8 mouse cellular contexts compared by ENCODE assay signal in genomic region chr10:95322076-95323070, GRCm38 (mm10). TPM values are rescaled to one million over a fixed set of nuclear protein-coding genes. Genes with fewer than 3 reads are reported as not detected.
A peak's percentile ranks its signal among the peaks of the same experiment; 100 is the strongest.
DNase-seq lines count a peak whose midpoint lies in the region; ATAC-seq and TF ChIP-seq lines count a peak whose summit lies in the region.

No protein-coding gene starts in this region.

- H3K4me3 ChIP-seq in left cerebral cortex, adult 2 months: peak overlapping the region; percentile 90
- peak overlapping the region; percentile 50 for H3K4me3 ChIP-seq in hindbrain, postnatal 0 days (ENCODE audit: low read length)
- H3K4me3 ChIP-seq in liver, embryonic 11.5 days (ENCODE audit: low read depth, low read length): peak overlapping the region; percentile 74; the same call in 1 of the 2 replicates
- H3K4me3 ChIP-seq in midbrain, postnatal 0 days (ENCODE audit: low read depth, low read length): no peak overlapping the region

- peak overlapping the region; percentile 69 for H3K4me2 ChIP-seq in hindbrain, postnatal 0 days (ENCODE audit: low read depth, low read length)
- peak overlapping the region; percentile 76 for H3K4me2 ChIP-seq in liver, embryonic 11.5 days
- peak overlapping the region; percentile 71 for H3K4me2 ChIP-seq in midbrain, postnatal 0 days (ENCODE audit: low read depth, low read length, poor library complexity, severe bottlenecking)

- no peaks in the 10 kb centered on the region for H3K36me3 ChIP-seq in hindbrain, postnatal 0 days (ENCODE audit: insufficient read depth, low read length)
- H3K36me3 ChIP-seq in liver, embryonic 11.5 days (ENCODE audit: control insufficient read depth, insufficient read depth, low read length): no peaks in the 10 kb centered on the region
- no peaks in the 10 kb centered on the region for H3K36me3 ChIP-seq in midbrain, postnatal 0 days (ENCODE audit: insufficient read depth, low read length)

- H3K4me1 ChIP-seq in hindbrain, postnatal 0 days (ENCODE audit: insufficient read depth, low read length): peaks cover 12% of the 10 kb centered on the region
- H3K4me1 ChIP-seq in liver, embryonic 11.5 days (replicated peaks; ENCODE audit: control insufficient read depth, insufficient read depth, low read length): peaks cover 12% of the 10 kb centered on the region
- H3K4me1 ChIP-seq in midbrain, postnatal 0 days (ENCODE audit: insufficient read depth, low read length): peaks cover 6% of the 10 kb centered on the region

- H3K9me3 ChIP-seq in hindbrain, postnatal 0 days (ENCODE audit: low read length): no peaks in the 10 kb centered on the region
- H3K9me3 ChIP-seq in liver, embryonic 11.5 days (ENCODE audit: control insufficient read depth, low read length): no peaks in the 10 kb centered on the region
- no peaks in the 10 kb centered on the region for H3K9me3 ChIP-seq in midbrain, postnatal 0 days (ENCODE audit: low read length)

- peak overlapping the region; percentile 98 for H3K27ac ChIP-seq in left cerebral cortex, adult 2 months
- H3K27ac ChIP-seq in hindbrain, postnatal 0 days: peak overlapping the region; percentile 93; the same call in 1 of the 2 replicates
- no peak overlapping the region for H3K27ac ChIP-seq in liver, embryonic 11.5 days (ENCODE audit: low read depth, low read length)
- H3K27ac ChIP-seq in midbrain, postnatal 0 days (ENCODE audit: low read depth, low read length): peak overlapping the region; percentile 90

- ATAC-seq in hindbrain, postnatal 0 days: peak; percentile 48
- no peak for ATAC-seq in liver, embryonic 11.5 days (replicated peaks; ENCODE audit: low FRiP score)
- no peak for ATAC-seq in midbrain, postnatal 0 days (ENCODE audit: low FRiP score)

- DNase-seq in left cerebral cortex, adult 2 months (ENCODE audit: extremely low spot score in 1 of 2, low spot score in 2 of 2): no peak
- DNase-seq in left cerebral cortex, adult 11 months (ENCODE audit: low spot score): no peak
- DNase-seq in cerebellum, adult 11-12 months: peak; percentile 97
- DNase-seq in gastrocnemius, postnatal 14 days: peak; percentile 83
- DNase-seq in hindbrain, postnatal 0 days (ENCODE audit: low spot score): peak; percentile 81
- DNase-seq in liver, embryonic 11.5 days (ENCODE audit: low spot score): no peak
- peak; percentile 82 for DNase-seq in midbrain, postnatal 0 days (ENCODE audit: low spot score)
- no peak for DNase-seq in embryo, embryonic 10 days (ENCODE audit: low spot score)

- peak overlapping the region; percentile 62 for H3K9ac ChIP-seq in hindbrain, postnatal 0 days (replicated peaks; ENCODE audit: low read length)
- H3K9ac ChIP-seq in liver, embryonic 11.5 days (ENCODE audit: low read depth, low read length): no peak overlapping the region
- H3K9ac ChIP-seq in midbrain, postnatal 0 days (replicated peaks; ENCODE audit: low read length, poor library complexity, severe bottlenecking): no peak overlapping the region

- no peaks in the 10 kb centered on the region for H3K27me3 ChIP-seq in hindbrain, postnatal 0 days (ENCODE audit: insufficient read depth, low read length)
- no peaks in the 10 kb centered on the region for H3K27me3 ChIP-seq in liver, embryonic 11.5 days (replicated peaks; ENCODE audit: control insufficient read depth, insufficient read depth, low read length)
- H3K27me3 ChIP-seq in midbrain, postnatal 0 days (ENCODE audit: insufficient read depth, low read length): no peaks in the 10 kb centered on the region

- WGBS in hindbrain, postnatal 0 days: 48% methylated on average over 20 of the region's 20 CpGs
- 56% methylated on average over 20 of the region's 20 CpGs for WGBS in liver, embryonic 11.5 days
- 60% methylated on average over 20 of the region's 20 CpGs for WGBS in midbrain, postnatal 0 days

- intact Hi-C loops in left cerebral cortex, adult 2 months (cut with DNase I): loop anchor here (1.0 to 5.0 kb wide), 4 partner anchors 58 to 330 kb away; no protein-coding TSS in a partner anchor
- intact Hi-C loops in gastrocnemius, postnatal 14 days (cut with DNase I; ENCODE audit: low total_unique reads): loop anchor here (5.0 kb wide), 1 partner anchor 325 kb away; no protein-coding TSS in a partner anchor

- no peak for TF ChIP-seq CTCF in left cerebral cortex, adult 2 months (IDR thresholded peaks at IDR 0.05)
- TF ChIP-seq CTCF in hindbrain, postnatal 0 days (IDR thresholded peaks at IDR 0.05; ENCODE audit: low read depth): no peak
- TF ChIP-seq CTCF in midbrain, postnatal 0 days (IDR thresholded peaks at IDR 0.05): no peak

RNA-seq across cellular contexts. Expression of gene Cradd, which starts 1.6 kb away (rescaled TPM):
- total RNA-seq in left cerebral cortex, adult 2 months (2021): 1 to 10 TPM; 5.6 to 5.9 TPM
- total RNA-seq in gastrocnemius, postnatal 14 days (2021): 10 to 100 TPM; 10.5 to 12.0 TPM
- total RNA-seq in hindbrain, postnatal 0 days (2014; rRNA removed): 13.1 and 15.5 TPM in 2 replicates
- 8.5 and 8.9 TPM in 2 replicates for polyA plus RNA-seq in hindbrain, postnatal 0 days (2015; fragmentation: Nextera tagmentation; extraction: Ambion mirVana)
- 10.1 and 10.5 TPM in 2 replicates for polyA plus RNA-seq in liver, embryonic 11.5 days (2014; fragmentation: Nextera tagmentation; extraction: Ambion mirVana)
- total RNA-seq in midbrain, postnatal 0 days (2014; rRNA removed): 8.2 and 10.3 TPM in 2 replicates
- polyA plus RNA-seq in midbrain, postnatal 0 days (2015; fragmentation: Nextera tagmentation; extraction: Ambion mirVana): 9.2 and 11.5 TPM in 2 replicates

Comparison
In these comparisons a context has a peak if more than half of its experiments do, and no peak if none do; other contexts are left out.
1. DNase-seq: peak in cerebellum, adult 11-12 months (single experiment), gastrocnemius, postnatal 14 days (single experiment), hindbrain, postnatal 0 days (single experiment) and midbrain, postnatal 0 days (single experiment); none in left cerebral cortex, adult 2 months (0 of 2), left cerebral cortex, adult 11 months (single experiment), liver, embryonic 11.5 days (single experiment) and embryo, embryonic 10 days (single experiment).
2. Peak in every context shown above with its lines, with median percentiles within 50 percentile points of each other: H3K4me2 ChIP-seq.